ENCODE assay signal across 9 mouse cellular contexts in genomic region chr4:148083176-148083899, GRCm38 (mm10). TPM values are rescaled to one million over a fixed set of nuclear protein-coding genes. Genes with fewer than 3 reads are reported as not detected.
DNase-seq lines count a peak whose midpoint lies in the region; ATAC-seq and TF ChIP-seq lines count a peak whose summit lies in the region.
"Had no signal": no experiment of that assay in that cellular context is flagged by ENCODE, and none has a peak within 500 bp of the region (broad histone marks: within the 10 kb centered on the region; RNA-seq: fewer than 3 reads in every experiment).

No protein-coding gene starts in this region.

- WGBS in hindbrain, postnatal 0 days, result 61% methylated on average over 21 of the region's 21 CpGs

- H3K27ac ChIP-seq in brown adipose tissue, adult 24 weeks (replicated peaks; ENCODE audit: low read depth, low read length), result peak overlapping the region; percentile 56; the same call in 1 of the 2 replicates
- H3K27ac ChIP-seq in hindbrain, postnatal 0 days, result no peak overlapping the region

- ATAC-seq in hindbrain, postnatal 0 days, result no peak
- no peak for ATAC-seq in megakaryocyte-erythroid progenitor cell, adult 5-6 weeks (replicated peaks; ENCODE audit: low FRiP score, low TSS enrichment, poor library complexity, severe bottlenecking)

- H3K4me1 ChIP-seq in brown adipose tissue, adult 24 weeks (ENCODE audit: control insufficient read depth, insufficient read depth, insufficient read length, low read length), result peaks cover 7% of the 10 kb centered on the region
- peaks cover 4% of the 10 kb centered on the region; the same call in 1 of the 2 replicates for H3K4me1 ChIP-seq in hindbrain, postnatal 0 days (ENCODE audit: insufficient read depth, low read length)

- TF ChIP-seq CTCF in hindbrain, postnatal 0 days (IDR thresholded peaks at IDR 0.05; ENCODE audit: low read depth), result no peak

- H3K4me2 ChIP-seq in hindbrain, postnatal 0 days (ENCODE audit: low read depth, low read length), result no peak overlapping the region

- no peaks in the 10 kb centered on the region for H3K9me3 ChIP-seq in hindbrain, postnatal 0 days (ENCODE audit: low read length)

- H3K9ac ChIP-seq in hindbrain, postnatal 0 days (replicated peaks; ENCODE audit: low read length), result no peak overlapping the region

- no peaks in the 10 kb centered on the region for H3K36me3 ChIP-seq in hindbrain, postnatal 0 days (ENCODE audit: insufficient read depth, low read length)

- DNase-seq in cerebellum, adult 11-12 months, result peak; percentile 24
- no peak for DNase-seq in cerebellum, postnatal 4 days (ENCODE audit: low spot score in 2 of 2)
- DNase-seq in kidney, postnatal 10 days, result peak; percentile 79
- DNase-seq in lung, postnatal 36 days, result peak; percentile 67
- DNase-seq in hindbrain, postnatal 0 days (ENCODE audit: low spot score), result no peak
- no peak for DNase-seq in left cerebral cortex, adult 9 months (ENCODE audit: low spot score in 2 of 2)

- no peak overlapping the region for H3K4me3 ChIP-seq in brown adipose tissue, adult 24 weeks (ENCODE audit: insufficient read depth, low read depth, low read length)
- H3K4me3 ChIP-seq in hindbrain, postnatal 0 days (ENCODE audit: low read length), result no peak overlapping the region
- H3K4me3 ChIP-seq: erythroblast, embryonic 14.5 days had no signal

- no peaks in the 10 kb centered on the region for H3K27me3 ChIP-seq in hindbrain, postnatal 0 days (ENCODE audit: insufficient read depth, low read length)

RNA-seq across cellular contexts. Expression of gene Agtrap, which starts 4.5 kb away (rescaled TPM):
- 8.1 and 8.2 TPM in 2 replicates for polyA plus RNA-seq in brown adipose tissue, adult 24 weeks (2012; ENCODE audit: insufficient read depth, insufficient read length, missing spikeins)
- total RNA-seq in hindbrain, postnatal 0 days (2014; rRNA removed), result 6.2 and 7.6 TPM in 2 replicates
- polyA plus RNA-seq in hindbrain, postnatal 0 days (2015; fragmentation: Nextera tagmentation; extraction: Ambion mirVana), result 9.9 and 10.4 TPM in 2 replicates
- 15.4 and 26.3 TPM in 2 replicates for total RNA-seq in megakaryocyte-erythroid progenitor cell, adult 5-6 weeks (2014; fragmentation: Nextera tagmentation)
- 11.6 and 20.4 TPM in 2 replicates for total RNA-seq in megakaryocyte-erythroid progenitor cell, adult 5-6 weeks (2017)

RNA-seq across cellular contexts. Expression of gene Mthfr, which starts 44.5 kb away (rescaled TPM):
- 5.7 and 6.9 TPM in 2 replicates for polyA plus RNA-seq in brown adipose tissue, adult 24 weeks (2012; ENCODE audit: insufficient read depth, insufficient read length, missing spikeins)
- total RNA-seq in hindbrain, postnatal 0 days (2014; rRNA removed), result 46.0 and 52.4 TPM in 2 replicates
- 9.3 and 10.6 TPM in 2 replicates for polyA plus RNA-seq in hindbrain, postnatal 0 days (2015; fragmentation: Nextera tagmentation; extraction: Ambion mirVana)
- 2.2 and 5.8 TPM in 2 replicates for total RNA-seq in megakaryocyte-erythroid progenitor cell, adult 5-6 weeks (2014; fragmentation: Nextera tagmentation)
- total RNA-seq in megakaryocyte-erythroid progenitor cell, adult 5-6 weeks (2017), result 3.3 and 4.0 TPM in 2 replicates

RNA-seq across cellular contexts. Expression of gene Clcn6, which starts 44.7 kb away (rescaled TPM):
- 5.0 and 5.7 TPM in 2 replicates for polyA plus RNA-seq in brown adipose tissue, adult 24 weeks (2012; ENCODE audit: insufficient read depth, insufficient read length, missing spikeins)
- total RNA-seq in hindbrain, postnatal 0 days (2014; rRNA removed), result 58.6 and 60.7 TPM in 2 replicates
- polyA plus RNA-seq in hindbrain, postnatal 0 days (2015; fragmentation: Nextera tagmentation; extraction: Ambion mirVana), result 22.0 and 24.4 TPM in 2 replicates
- total RNA-seq in megakaryocyte-erythroid progenitor cell, adult 5-6 weeks (2014; fragmentation: Nextera tagmentation), result 5.6 and 6.9 TPM in 2 replicates
- total RNA-seq in megakaryocyte-erythroid progenitor cell, adult 5-6 weeks (2017), result 2.9 and 4.4 TPM in 2 replicates

RNA-seq across cellular contexts. Expression of gene Mad2l2, which starts 46.8 kb away (rescaled TPM):
- polyA plus RNA-seq in brown adipose tissue, adult 24 weeks (2012; ENCODE audit: insufficient read depth, insufficient read length, missing spikeins), result 21.6 and 26.2 TPM in 2 replicates
- total RNA-seq in hindbrain, postnatal 0 days (2014; rRNA removed), result 39.9 and 56.5 TPM in 2 replicates
- 99.7 and 102 TPM in 2 replicates for polyA plus RNA-seq in hindbrain, postnatal 0 days (2015; fragmentation: Nextera tagmentation; extraction: Ambion mirVana)
- total RNA-seq in megakaryocyte-erythroid progenitor cell, adult 5-6 weeks (2014; fragmentation: Nextera tagmentation), result 25.1 and 28.9 TPM in 2 replicates
- 5.8 and 10.9 TPM in 2 replicates for total RNA-seq in megakaryocyte-erythroid progenitor cell, adult 5-6 weeks (2017)

RNA-seq across cellular contexts. Expression of gene Draxin, which starts 47.2 kb away (rescaled TPM):
- polyA plus RNA-seq in brown adipose tissue, adult 24 weeks (2012; ENCODE audit: insufficient read depth, insufficient read length, missing spikeins), result not detected in 2 replicates
- 42.3 and 44.9 TPM in 2 replicates for total RNA-seq in hindbrain, postnatal 0 days (2014; rRNA removed)
- 7.2 TPM in 2 replicates for polyA plus RNA-seq in hindbrain, postnatal 0 days (2015; fragmentation: Nextera tagmentation; extraction: Ambion mirVana)
- total RNA-seq in megakaryocyte-erythroid progenitor cell, adult 5-6 weeks (2014; fragmentation: Nextera tagmentation), result not detected in 2 replicates
- total RNA-seq in megakaryocyte-erythroid progenitor cell, adult 5-6 weeks (2017), result not detected in 2 replicates
- polyA plus RNA-seq: erythroblast, embryonic 14.5 days had no signal

Comparison
In these comparisons a context has a peak if more than half of its experiments do, and no peak if none do; other contexts are left out.
1. DNase-seq: peak in cerebellum, adult 11-12 months (single experiment), kidney, postnatal 10 days (single experiment) and lung, postnatal 36 days (single experiment); none in cerebellum, postnatal 4 days (0 of 2), hindbrain, postnatal 0 days (single experiment) and left cerebral cortex, adult 9 months (0 of 2).